Mouse (Mus musculus) CH12.LX (cell line): ENCODE results near the gene Appl2. TPM values are rescaled to one million over a fixed set of nuclear protein-coding genes. Genes with fewer than 3 reads are reported as not detected.

Source experiments
- DNase-seq: peaks from one replicate; pipeline ENCODE4 v3.0.0-alpha.2; 2013; ENCODE audit errors: extremely low read depth
- H3K27ac ChIP-seq: 2 replicates; pipeline ENCODE4 v1.5.1; 2012; ENCODE audit warnings: low read depth, mild to moderate bottlenecking, control low read depth, moderate library complexity; ENCODE audit not compliant: insufficient read depth
- H3K27me3 ChIP-seq: replicated peaks from 2 replicates; pipeline ENCODE3; 2012; ENCODE audit warnings: inconsistent platforms
- H3K36me3 ChIP-seq, 2 experiments: replicated peaks in 1 of 2; 2 replicates each; pipeline versions ENCODE3 to v1.6.1; 2012; ENCODE audit warnings: inconsistent platforms in 1 of 2, low read length in 1 of 2, mild to moderate bottlenecking in 1 of 2, mixed read lengths in 1 of 2, moderate library complexity in 1 of 2; ENCODE audit not compliant: control insufficient read depth in 1 of 2, insufficient read depth in 1 of 2
- H3K4me1 ChIP-seq, 2 experiments: 2 replicates each; pipeline ENCODE4 v1.6.1; 2012; ENCODE audit warnings: inconsistent platforms in 1 of 2, moderate library complexity in 1 of 2; ENCODE audit not compliant: insufficient read depth in 2 of 2, control insufficient read depth in 1 of 2
- H3K4me2 ChIP-seq: 2 replicates; pipeline ENCODE4 v1.6.1; 2012; ENCODE audit warnings: low read depth, mild to moderate bottlenecking, control low read depth; ENCODE audit not compliant: poor library complexity, insufficient read depth, severe bottlenecking
- H3K4me3 ChIP-seq, 3 experiments: fragments of 150-350 bp in 1 of 3; sonication (generic) in 1 of 3; replicated peaks in 1 of 3; 2 replicates each; pipeline versions ENCODE3 to v1.5.1; 2011 to 2012; ENCODE audit warnings: low read depth in 2 of 3, low read length in 2 of 3, mild to moderate bottlenecking in 2 of 3, moderate library complexity in 2 of 3, control low read depth in 1 of 3, improper control_type of control experiment in 1 of 3, inconsistent platforms in 1 of 3, mixed read lengths in 1 of 3; ENCODE audit not compliant: poor library complexity in 1 of 3
- H3K79me2 ChIP-seq: replicated peaks from 2 replicates; pipeline ENCODE4 v1.6.1; 2012; ENCODE audit warnings: mild to moderate bottlenecking, moderate library complexity; ENCODE audit not compliant: control insufficient read depth, poor library complexity, insufficient read depth, severe bottlenecking; ENCODE audit errors: extremely low read depth
- H3K9ac ChIP-seq: 2 replicates; pipeline ENCODE4 v1.6.1; 2012; ENCODE audit warnings: low read depth, mild to moderate bottlenecking, control low read depth, moderate library complexity; ENCODE audit not compliant: insufficient read depth
- H3K9me3 ChIP-seq: replicated peaks from 2 replicates; pipeline ENCODE3; 2012; ENCODE audit warnings: low read length, inconsistent platforms, mixed read lengths
- BHLHE40 ChIP-seq: IDR thresholded peaks from 2 replicates; pipeline ENCODE4 v1.6.1; 2011; ENCODE audit warnings: mild to moderate bottlenecking, low read depth, low read length, improper control_type of control experiment
- CHD2 ChIP-seq: IDR thresholded peaks from 2 replicates; pipeline ENCODE4 v1.6.1; 2011; ENCODE audit warnings: low read length, improper control_type of control experiment
- CTCF ChIP-seq, 2 experiments: IDR thresholded peaks in 1 of 2; conservative IDR thresholded peaks in 1 of 2; 2 replicates each; pipeline ENCODE4 v1.5.1; 2011 to 2012; ENCODE audit warnings: low read depth in 2 of 2, low read length in 2 of 2, improper control_type of control experiment in 1 of 2, inconsistent platforms in 1 of 2, mild to moderate bottlenecking in 1 of 2, moderate library complexity in 1 of 2
- ELF1 ChIP-seq: IDR thresholded peaks from 2 replicates; pipeline ENCODE4 v1.6.1; 2014; ENCODE audit warnings: low read depth, mild to moderate bottlenecking, inconsistent platforms, low read length, improper control_type of control experiment
- EP300 ChIP-seq: IDR thresholded peaks from 2 replicates; pipeline ENCODE4 v1.6.1; 2011; ENCODE audit warnings: low read length, improper control_type of control experiment
- ETS1 ChIP-seq: conservative IDR thresholded peaks from 2 replicates; pipeline ENCODE4 v1.6.1; 2012; ENCODE audit warnings: low read depth, mild to moderate bottlenecking, inconsistent platforms, low read length, improper control_type of control experiment, moderate library complexity
- GABPA ChIP-seq: IDR thresholded peaks from 2 replicates; pipeline ENCODE4 v1.6.1; 2012; ENCODE audit warnings: low read depth, low read length, improper control_type of control experiment, inconsistent platforms; ENCODE audit not compliant: insufficient replicate concordance
- HCFC1 ChIP-seq: IDR thresholded peaks from 2 replicates; pipeline ENCODE4 v1.6.1; 2012; ENCODE audit warnings: low read depth, mild to moderate bottlenecking, inconsistent platforms, low read length, improper control_type of control experiment
- IRF4 ChIP-seq: IDR thresholded peaks from 2 replicates; pipeline ENCODE4 v1.6.1; 2014; ENCODE audit warnings: low read depth, mild to moderate bottlenecking, inconsistent platforms, low read length, improper control_type of control experiment
- JUN ChIP-seq: IDR thresholded peaks from 2 replicates; pipeline ENCODE4 v1.6.1; 2011; ENCODE audit warnings: low read depth, mild to moderate bottlenecking, low read length, improper control_type of control experiment, moderate library complexity; ENCODE audit not compliant: insufficient read depth
- JUND ChIP-seq: conservative IDR thresholded peaks from 2 replicates; pipeline ENCODE4 v1.6.1; 2011; ENCODE audit warnings: low read depth, low read length, improper control_type of control experiment
- KAT2A ChIP-seq: IDR thresholded peaks from 2 replicates; pipeline ENCODE4 v1.6.1; 2012; ENCODE audit warnings: low read length, improper control_type of control experiment, inconsistent platforms; ENCODE audit not compliant: insufficient replicate concordance
- MAX ChIP-seq: IDR thresholded peaks from 2 replicates; pipeline ENCODE4 v1.6.1; 2011; ENCODE audit warnings: low read length, improper control_type of control experiment
- MAZ ChIP-seq: IDR thresholded peaks from 2 replicates; pipeline ENCODE4 v1.6.1; 2012; ENCODE audit warnings: low read depth, mild to moderate bottlenecking, inconsistent platforms, low read length, improper control_type of control experiment, moderate library complexity
- MXI1 ChIP-seq: IDR thresholded peaks from 2 replicates; pipeline ENCODE4 v1.6.1; 2011; ENCODE audit warnings: mild to moderate bottlenecking, low read depth, low read length, improper control_type of control experiment
- MYC ChIP-seq: IDR thresholded peaks from 2 replicates; pipeline ENCODE4 v1.6.1; 2011; ENCODE audit warnings: low read depth, mild to moderate bottlenecking, improper control_type of control experiment, low read length
- NELFE ChIP-seq: IDR thresholded peaks from 2 replicates; pipeline ENCODE4 v1.6.1; 2011; ENCODE audit warnings: low read depth, low read length, improper control_type of control experiment
- NRF1 ChIP-seq: IDR thresholded peaks from 2 replicates; pipeline ENCODE4 v1.6.1; 2014; ENCODE audit warnings: low read depth, mild to moderate bottlenecking, inconsistent platforms, low read length, improper control_type of control experiment, moderate library complexity
- POLR2AphosphoS2 ChIP-seq: IDR thresholded peaks from 2 replicates; pipeline ENCODE4 v1.6.1; 2011; ENCODE audit warnings: low read depth, low read length, improper control_type of control experiment
- RCOR1 ChIP-seq: conservative IDR thresholded peaks from 2 replicates; pipeline ENCODE4 v1.6.1; 2012; ENCODE audit warnings: low read depth, mild to moderate bottlenecking, inconsistent platforms, low read length, improper control_type of control experiment
- TBP ChIP-seq: conservative IDR thresholded peaks from 2 replicates; pipeline ENCODE4 v1.6.1; 2011; ENCODE audit warnings: low read depth, low read length, improper control_type of control experiment
- TCF12 ChIP-seq: IDR thresholded peaks from 2 replicates; pipeline ENCODE4 v1.6.1; 2014; ENCODE audit warnings: low read depth, mild to moderate bottlenecking, inconsistent platforms, low read length, improper control_type of control experiment
- UBTF ChIP-seq: IDR thresholded peaks from 2 replicates; pipeline ENCODE4 v1.6.1; 2012; ENCODE audit warnings: low read depth, mild to moderate bottlenecking, inconsistent platforms, low read length, improper control_type of control experiment, moderate library complexity
- USF1 ChIP-seq: IDR thresholded peaks from 2 replicates; pipeline ENCODE4 v1.6.1; 2014; ENCODE audit warnings: low read depth, mild to moderate bottlenecking, inconsistent platforms, low read length, improper control_type of control experiment
- ZC3H11A ChIP-seq: IDR thresholded peaks from 2 replicates; pipeline ENCODE4 v1.6.1; 2012; ENCODE audit warnings: low read depth, mild to moderate bottlenecking, inconsistent platforms, low read length, improper control_type of control experiment
- ZKSCAN1 ChIP-seq: IDR thresholded peaks from 2 replicates; pipeline ENCODE4 v1.6.1; 2012; ENCODE audit warnings: low read depth, inconsistent platforms, low read length, improper control_type of control experiment, borderline replicate concordance
- ZMIZ1 ChIP-seq: IDR thresholded peaks from 2 replicates; pipeline ENCODE4 v1.6.1; 2012; ENCODE audit warnings: low read depth, mild to moderate bottlenecking, inconsistent platforms, low read length, improper control_type of control experiment
- dilution Hi-C: fragments of 300-500 bp; cut with MboI; formaldehyde crosslinking; loops from 2 replicates; pipeline ENCODE4 v1.14.3; 2020; ENCODE audit warnings: low sequenced_read_pairs; ENCODE audit not compliant: extremely low pct_unique_long_range_greater_than_20kb, extremely low pct_ligation_motif_present
- in situ Hi-C: fragments of 300-500 bp; cut with MboI; formaldehyde crosslinking; loops from 3 replicates; pipeline ENCODE4 v1.14.3; 2019; ENCODE audit warnings: low sequenced_read_pairs, low pct_ligation_motif_present, low pct_unique_long_range_greater_than_20kb, mixed read lengths
- polyA plus RNA-seq: library from polyadenylated mRNA; unstranded; fragments of >175 nt; gene quantifications from 2 replicates; pipeline ENCODE4 v1.2.1, GENCODE M21; 2012; ENCODE audit warnings: low read depth; ENCODE audit not compliant: insufficient read length
- total RNA-seq, 2 experiments: library from RNA; depleted of rRNA; stranded (reverse); fragments of 300-350 nt in 1 of 2; fragments of >200 nt in 1 of 2; gene quantifications; 2 replicates each; pipeline ENCODE4 v1.2.3; 2012 to 2014

Gene Appl2
- total and polyA plus RNA-seq, 3 experiments, result 11.9 to 15.8 (median 13.5) TPM

GRCm38 (mm10) chr10:83603956-83604564 is 44.5 kb downstream of the Appl2 start:
- H3K27me3 ChIP-seq, result no peaks in the 10 kb centered on the region
- H3K36me3 ChIP-seq, result peaks cover 44 to 85% of the 10 kb centered on the region in 2 experiments
- dilution Hi-C loops, result no loop called here
- H3K79me2 ChIP-seq, result no peaks in the 10 kb centered on the region
- no peaks in the 10 kb centered on the region for H3K9me3 ChIP-seq
- DNase-seq, result no peak
- no peak overlapping the region for H3K27ac ChIP-seq
- H3K4me2 ChIP-seq, result no peak overlapping the region
- no peak overlapping the region for H3K4me3 ChIP-seq
- H3K4me1 ChIP-seq, result no peaks in the 10 kb centered on the region
- no peak overlapping the region for H3K9ac ChIP-seq
- TF ChIP-seq CHD2 (no peak), CTCF (conservative IDR thresholded peaks at IDR 0.05 in 1 of 2, IDR thresholded peaks at IDR 0.05 in 1 of 2; ENCODE audit: low read depth in 2 of 2, low read length in 2 of 2) (no peak), ETS1 (no peak), MXI1 (no peak), ZMIZ1 (no peak), MYC (no peak), NRF1 (no peak), USF1 (no peak), ELF1 (no peak), RCOR1 (no peak), MAZ (no peak), MAX (no peak), NELFE (no peak), HCFC1 (no peak), ZKSCAN1 (no peak), JUND (no peak), TBP (no peak), POLR2AphosphoS2 (no peak), EP300 (no peak)
- in situ Hi-C loops, result no loop called here

- dilution Hi-C loops (no loop called here), in situ Hi-C loops (no loop called here)
- H3K4me1 ChIP-seq, result no peaks in the 10 kb centered on the region
- H3K9ac ChIP-seq, result no peak overlapping the region
- no peak overlapping the region for H3K4me3 ChIP-seq
- H3K27ac ChIP-seq, result no peak overlapping the region
- H3K9me3 ChIP-seq, result no peaks in the 10 kb centered on the region
- H3K36me3 ChIP-seq, result peaks cover 45 to 83% of the 10 kb centered on the region in 2 experiments
- H3K79me2 ChIP-seq, result no peaks in the 10 kb centered on the region
- H3K27me3 ChIP-seq, result no peaks in the 10 kb centered on the region
- no peak for DNase-seq
- TF ChIP-seq JUN, result no peak
- TF ChIP-seq POLR2AphosphoS2, result no peak
- no peak for TF ChIP-seq NELFE
- TF ChIP-seq ELF1, result no peak
- TF ChIP-seq NRF1, result no peak
- TF ChIP-seq IRF4, result no peak
- no peak for TF ChIP-seq ZC3H11A
- no peak for TF ChIP-seq BHLHE40
- no peak for TF ChIP-seq UBTF
- TF ChIP-seq RCOR1, result no peak
- no peak for TF ChIP-seq GABPA
- no peak for TF ChIP-seq KAT2A
- TF ChIP-seq ZMIZ1, result no peak
- TF ChIP-seq TCF12, result no peak
- TF ChIP-seq USF1, result no peak
- H3K4me2 ChIP-seq, result no peak overlapping the region
Observed at GRCm38 (mm10) chr10:83600650-83601049, 47.9 kb downstream of the Appl2 start.
